Mouse (Mus musculus): ENCODE data around the gene Olfr988. TPM values are rescaled to one million over a fixed set of nuclear protein-coding genes. Genes with fewer than 3 reads are reported as not detected.
"Not testable (repeated sequence)": the region's sequence is repeated elsewhere in the genome, so short reads cannot be mapped to it uniquely, and the experiment has no call there.

The Olfr988 gene
- not detected in 2 replicates for polyA plus RNA-seq (2016; fragmentation: Nextera tagmentation; extraction: Ambion mirVana)

- H3K4me3 ChIP-seq; H3K27ac ChIP-seq (ENCODE audit: poor library complexity, severe bottlenecking); ATAC-seq (ENCODE audit: insufficient number of reproducible peaks, low FRiP score); H3K4me2 ChIP-seq; H3K27me3 ChIP-seq (replicated peaks); H3K9me3 ChIP-seq (replicated peaks); H3K4me1 ChIP-seq (replicated peaks); H3K9ac ChIP-seq; H3K36me3 ChIP-seq: not testable (repeated sequence)
Observed at GRCm38 (mm10) chr2:85363127-85363526, at the start of gene Olfr988. Gene Olfr988 (minus strand): TSS chr2:85363227.

- Histone ChIP-seq H3K27me3 (replicated peaks) (no peaks in the 10 kb centered on the region), H3K9me3 (replicated peaks) (no peaks in the 10 kb centered on the region), H3K36me3 (no peaks in the 10 kb centered on the region), H3K9ac (no peak within 1 kb of the TSS), H3K27ac (ENCODE audit: poor library complexity, severe bottlenecking) (no peak within 1 kb of the TSS), H3K4me2 (no peak within 1 kb of the TSS), H3K4me1 (replicated peaks) (no peaks in the 10 kb centered on the region), H3K4me3 (no peak within 1 kb of the TSS)
- 43% methylated on average over 2 of the region's 2 CpGs for whole genome bisulfite sequencing
- ATAC-seq (ENCODE audit: insufficient number of reproducible peaks, low FRiP score), result no peak
Observed at GRCm38 (mm10) chr2:85409369-85409768, 46.3 kb upstream of the Olfr988 start, which contains the start of gene Olfr992. Gene Olfr992 (minus strand): TSS chr2:85409469.

- Histone ChIP-seq H3K36me3 (no peaks in the 10 kb centered on the region), H3K9ac (no peak overlapping the region), H3K27ac (ENCODE audit: poor library complexity, severe bottlenecking) (no peak overlapping the region), H3K9me3 (replicated peaks) (no peaks in the 10 kb centered on the region), H3K4me3 (no peak overlapping the region), H3K4me2 (no peak overlapping the region), H3K27me3 (replicated peaks) (no peaks in the 10 kb centered on the region), H3K4me1 (replicated peaks) (no peaks in the 10 kb centered on the region)
- WGBS, result 38% methylated on average over 7 of the region's 7 CpGs
- no peak for ATAC-seq (ENCODE audit: insufficient number of reproducible peaks, low FRiP score)
Observed at GRCm38 (mm10) chr2:85339972-85340371, 23.1 kb downstream of the Olfr988 start.

- ATAC-seq (ENCODE audit: insufficient number of reproducible peaks, low FRiP score); H3K9me3 ChIP-seq (replicated peaks); H3K27ac ChIP-seq (ENCODE audit: poor library complexity, severe bottlenecking); H3K36me3 ChIP-seq; H3K4me2 ChIP-seq; H3K4me3 ChIP-seq; H3K4me1 ChIP-seq (replicated peaks); H3K27me3 ChIP-seq (replicated peaks); H3K9ac ChIP-seq: not testable (repeated sequence)
Observed at GRCm38 (mm10) chr2:85339215-85339614, 23.8 kb downstream of the Olfr988 start, which contains the start of gene Olfr987. Gene Olfr987 (minus strand): TSS chr2:85339315.

GRCm38 (mm10) chr2:85319106-85319505 lies 43.9 kb downstream of the Olfr988 start:
- no peaks in the 10 kb centered on the region for H3K4me1 ChIP-seq (replicated peaks)
- no peak for ATAC-seq (ENCODE audit: insufficient number of reproducible peaks, low FRiP score)
- H3K27ac ChIP-seq (ENCODE audit: poor library complexity, severe bottlenecking), result no peak overlapping the region
- no peaks in the 10 kb centered on the region for H3K9me3 ChIP-seq (replicated peaks)
- H3K4me2 ChIP-seq, result no peak overlapping the region
- no peak overlapping the region for H3K4me3 ChIP-seq
- no peaks in the 10 kb centered on the region for H3K36me3 ChIP-seq
- 64% methylated on average over 1 of the region's 1 CpGs for WGBS
- H3K9ac ChIP-seq, result no peak overlapping the region
- H3K27me3 ChIP-seq (replicated peaks), result no peaks in the 10 kb centered on the region

Other genes starting within 250 kb of the Olfr988 start
- 8.5 and 8.6 TPM in 2 replicates for gene Aplnr, start 227.0 kb downstream of the Olfr988 start, polyA plus RNA-seq (2016; fragmentation: Nextera tagmentation; extraction: Ambion mirVana)
- gene Lrrc55, start 166.0 kb downstream of the Olfr988 start, polyA plus RNA-seq (2016; fragmentation: Nextera tagmentation; extraction: Ambion mirVana), result 0.18 and 0.22 TPM in 2 replicates
- not detected in 2 replicates for gene Olfr987, start 23.9 kb downstream of the Olfr988 start, polyA plus RNA-seq (2016; fragmentation: Nextera tagmentation; extraction: Ambion mirVana)
- gene Olfr992, start 46.2 kb upstream of the Olfr988 start, polyA plus RNA-seq (2016; fragmentation: Nextera tagmentation; extraction: Ambion mirVana), result not detected in 2 replicates
- gene Olfr993, start 51.6 kb upstream of the Olfr988 start, polyA plus RNA-seq (2016; fragmentation: Nextera tagmentation; extraction: Ambion mirVana), result not detected in 2 replicates
- not detected in 2 replicates for gene Olfr994, start 73.2 kb upstream of the Olfr988 start, polyA plus RNA-seq (2016; fragmentation: Nextera tagmentation; extraction: Ambion mirVana)
- gene Olfr995, start 80.4 kb upstream of the Olfr988 start, polyA plus RNA-seq (2016; fragmentation: Nextera tagmentation; extraction: Ambion mirVana), result not detected in 2 replicates
- not detected in 2 replicates for gene 4833423E24Rik, start 155.8 kb upstream of the Olfr988 start, polyA plus RNA-seq (2016; fragmentation: Nextera tagmentation; extraction: Ambion mirVana)
- not detected in 2 replicates for gene Olfr996, start 216.0 kb upstream of the Olfr988 start, polyA plus RNA-seq (2016; fragmentation: Nextera tagmentation; extraction: Ambion mirVana)
- not detected in 2 replicates for gene Olfr998, start 225.7 kb upstream of the Olfr988 start, polyA plus RNA-seq (2016; fragmentation: Nextera tagmentation; extraction: Ambion mirVana)
- gene Olfr1000, start 248.7 kb upstream of the Olfr988 start, polyA plus RNA-seq (2016; fragmentation: Nextera tagmentation; extraction: Ambion mirVana), result not detected in 2 replicates